Mouse (Mus musculus): Measurements from ENCODE around the gene Cpb1. TPM values are rescaled to one million over a fixed set of nuclear protein-coding genes. Genes with fewer than 3 reads are reported as not detected.

The Cpb1 gene
- 8,683 TPM for polyA plus RNA-seq (2015; fragmentation: Illumina TruSeq; extraction: RNeasy Lipid Tissue Mini Kit (QIAGEN cat#74804); ENCODE audit: insufficient read depth, low read depth, low replicate concordance)

DNA sequence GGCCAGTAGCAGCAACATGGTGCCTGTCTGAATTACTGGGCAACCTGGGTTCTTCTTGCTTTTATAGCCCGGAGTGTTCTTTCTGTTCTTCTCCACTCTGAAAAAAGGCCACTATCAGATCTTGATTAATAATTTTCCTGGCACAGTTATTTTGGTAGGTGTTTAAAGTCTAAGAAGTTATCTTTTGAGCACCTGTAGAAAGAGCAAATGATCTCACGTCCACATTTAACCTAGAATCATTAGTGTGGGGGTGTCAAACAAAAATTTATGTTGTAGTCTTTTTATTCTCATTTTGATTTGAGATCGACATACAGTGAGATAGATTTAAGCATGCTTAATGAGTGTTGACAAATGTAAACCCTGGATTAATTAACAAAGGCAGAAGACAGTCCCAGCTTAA is at the start of gene Cpb1:
Cpb1 (minus strand) TSS at position 101 of the 400 bp plus-strand sequence.

DNA sequence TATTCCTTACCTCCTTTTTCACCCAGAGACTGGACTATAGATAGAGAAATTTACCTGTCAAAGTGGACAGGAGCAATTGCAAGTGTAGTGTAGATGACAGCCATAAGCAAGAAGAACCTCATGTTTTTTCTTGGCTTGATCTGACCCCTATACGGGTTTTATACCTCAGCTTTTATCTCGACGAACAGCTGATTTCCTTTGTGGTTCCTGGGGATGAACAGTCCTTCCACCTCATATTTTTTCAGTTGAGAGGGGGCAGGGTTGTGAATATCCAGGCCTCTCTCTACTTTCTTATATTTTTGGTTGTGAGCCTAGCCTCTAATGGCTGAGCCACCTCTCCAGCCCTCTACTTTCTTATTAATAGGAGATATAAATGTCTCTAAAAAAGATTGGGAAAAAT is 33.5 kb downstream of the Cpb1 start, which contains the start of gene Cpa3:
Cpa3 (minus strand) TSS at position 132 of the 400 bp plus-strand sequence.

Other genes starting within 250 kb of the Cpb1 start
- 6.2 TPM for gene Hps3, start 240.4 kb downstream of the Cpb1 start, polyA plus RNA-seq (2015; fragmentation: Illumina TruSeq; extraction: RNeasy Lipid Tissue Mini Kit (QIAGEN cat#74804); ENCODE audit: insufficient read depth, low read depth, low replicate concordance)
- gene Hltf, start 217.9 kb downstream of the Cpb1 start, polyA plus RNA-seq (2015; fragmentation: Illumina TruSeq; extraction: RNeasy Lipid Tissue Mini Kit (QIAGEN cat#74804); ENCODE audit: insufficient read depth, low read depth, low replicate concordance) = 5.1 TPM
- 8.3 TPM for gene Gyg, start 120.4 kb downstream of the Cpb1 start, polyA plus RNA-seq (2015; fragmentation: Illumina TruSeq; extraction: RNeasy Lipid Tissue Mini Kit (QIAGEN cat#74804); ENCODE audit: insufficient read depth, low read depth, low replicate concordance)
- gene Cpa3, start 33.6 kb downstream of the Cpb1 start, polyA plus RNA-seq (2015; fragmentation: Illumina TruSeq; extraction: RNeasy Lipid Tissue Mini Kit (QIAGEN cat#74804); ENCODE audit: insufficient read depth, low read depth, low replicate concordance) = 1.7 TPM
- not detected for gene Agtr1b, start 91.4 kb upstream of the Cpb1 start, polyA plus RNA-seq (2015; fragmentation: Illumina TruSeq; extraction: RNeasy Lipid Tissue Mini Kit (QIAGEN cat#74804); ENCODE audit: insufficient read depth, low read depth, low replicate concordance)